Mouse (Mus musculus): ENCODE results near the gene Ccl5. TPM values are rescaled to one million over a fixed set of nuclear protein-coding genes. Genes with fewer than 3 reads are reported as not detected.

The Ccl5 gene
- total RNA-seq, 2 experiments from 2014 or later: not detected

DNA sequence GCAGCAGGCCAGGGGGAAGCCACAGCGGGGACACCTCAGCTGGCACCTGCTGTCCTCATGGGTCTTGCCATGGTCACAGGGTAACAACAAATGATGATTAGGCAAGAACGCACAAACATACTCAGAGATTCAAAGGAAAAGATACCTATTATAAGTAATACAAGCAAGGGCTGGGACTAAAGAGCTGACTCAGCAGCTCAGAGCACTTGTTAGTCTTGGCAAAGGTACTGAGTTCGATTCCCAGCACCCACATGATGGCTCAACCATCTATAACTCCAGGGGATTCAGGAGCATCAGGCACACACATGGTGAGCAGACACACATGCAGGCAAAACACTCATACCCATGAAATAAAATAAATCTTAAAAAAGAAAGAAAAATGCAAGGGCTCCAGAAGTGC is 11.1 kb upstream of the Ccl5 start:
- no peak for DNase-seq (ENCODE audit: low spot score)
- intact Hi-C loops (cut with DNase I): no loop called here

DNA sequence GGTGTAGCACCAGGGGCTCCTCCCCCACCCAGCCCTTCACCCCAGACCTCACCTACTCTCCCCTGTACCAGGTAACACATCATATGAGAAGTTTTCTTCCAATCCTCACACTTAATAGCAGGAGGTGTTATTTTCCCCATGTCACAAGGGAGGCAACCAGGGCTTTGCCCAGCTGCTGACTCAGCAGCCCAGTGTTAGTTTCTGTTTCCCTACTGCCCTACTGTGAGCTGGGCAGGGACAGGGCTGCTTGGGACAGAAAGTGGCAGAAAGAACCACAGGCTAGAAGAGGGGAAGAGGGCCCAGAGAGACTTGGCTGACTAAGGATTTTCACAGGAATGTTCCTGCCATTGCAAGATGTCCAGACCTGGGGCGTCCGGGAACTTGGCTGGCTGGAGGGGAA is 10.6 kb upstream of the Ccl5 start:
- DNase-seq (ENCODE audit: low spot score): no peak
- intact Hi-C loops (cut with DNase I): no loop called here

DNA sequence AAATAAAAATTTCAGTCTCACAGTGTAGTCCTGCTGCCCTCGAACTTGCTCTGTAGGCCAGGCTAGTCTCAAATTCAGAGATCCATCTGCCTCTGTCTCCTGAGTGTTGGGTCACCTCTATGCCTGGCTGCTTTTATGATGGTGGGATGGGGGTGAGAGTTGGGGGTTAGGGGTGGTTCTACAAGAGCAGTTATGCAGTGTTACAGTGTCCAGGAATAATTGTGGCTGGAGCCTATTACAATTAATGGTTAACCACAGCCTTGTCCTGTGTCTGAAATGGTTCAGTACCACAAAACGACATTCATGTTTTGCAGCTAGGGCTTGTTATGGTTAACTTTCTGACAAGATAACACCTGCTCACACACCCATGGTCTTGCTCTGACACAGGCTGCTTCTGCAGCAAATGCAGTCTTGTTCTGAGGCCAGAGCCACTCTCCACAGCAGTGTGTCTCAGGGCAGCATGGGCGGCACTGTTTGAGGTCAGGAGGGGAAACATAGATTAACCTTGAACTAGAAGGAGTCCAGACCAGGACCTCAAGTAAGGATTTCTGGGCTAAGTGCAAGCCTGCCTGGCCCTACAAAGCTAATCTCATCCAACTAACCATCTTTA is 8.5 kb upstream of the Ccl5 start:
- intact Hi-C loops (cut with DNase I): no loop called here
- DNase-seq (ENCODE audit: low spot score): no peak

DNA sequence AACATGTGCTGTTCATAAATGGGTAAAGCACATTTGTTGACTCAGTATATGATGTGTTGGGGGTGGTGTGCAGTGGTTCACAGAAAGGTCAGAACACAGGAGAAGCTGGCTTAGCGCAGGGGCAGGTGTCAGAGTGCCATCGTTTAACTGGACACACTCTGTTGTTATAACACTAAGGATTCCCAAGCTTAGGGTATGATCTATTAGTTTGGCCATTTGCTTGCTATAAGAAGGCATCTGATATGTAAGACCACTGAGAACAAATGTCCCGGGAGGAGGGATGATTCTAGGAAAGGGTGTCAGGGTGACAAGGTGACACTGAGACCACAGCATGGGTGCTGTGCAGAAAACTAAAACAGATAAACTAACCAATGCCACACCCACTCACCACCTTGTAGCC is 6.5 kb upstream of the Ccl5 start:
- DNase-seq (ENCODE audit: low spot score): no peak
- intact Hi-C loops (cut with DNase I): no loop called here

- intact Hi-C loops (cut with DNase I): no loop called here
- peak; percentile 45 for DNase-seq (ENCODE audit: low spot score)
Observed at GRCm38 (mm10) chr11:83534609-83535423, 4.5 kb upstream of the Ccl5 start.

DNA sequence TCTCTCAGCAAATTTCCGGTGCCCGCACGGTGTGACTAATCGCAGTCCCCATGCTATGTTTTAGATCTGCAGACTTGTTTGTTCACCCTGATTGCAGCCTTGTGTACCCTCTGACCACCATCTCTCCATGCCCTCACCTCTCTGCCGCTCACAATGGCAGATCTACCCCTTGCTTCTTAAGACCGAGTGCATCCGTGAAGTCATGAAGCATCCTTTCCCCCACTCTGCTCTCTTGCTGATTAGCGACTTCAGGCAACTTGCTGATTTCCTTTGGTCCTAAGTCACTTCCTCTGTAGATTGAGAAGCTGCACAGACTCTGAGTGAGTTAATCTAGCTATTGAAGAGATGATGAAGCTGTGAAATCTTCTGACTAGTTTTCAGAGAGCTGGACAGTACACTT is 3.8 kb upstream of the Ccl5 start:
- intact Hi-C loops (cut with DNase I): no loop called here
- DNase-seq (ENCODE audit: low spot score): no peak

- no peak for DNase-seq (ENCODE audit: low spot score)
- intact Hi-C loops (cut with DNase I): no loop called here
Observed at GRCm38 (mm10) chr11:83533192-83533591, 2.9 kb upstream of the Ccl5 start.

DNA sequence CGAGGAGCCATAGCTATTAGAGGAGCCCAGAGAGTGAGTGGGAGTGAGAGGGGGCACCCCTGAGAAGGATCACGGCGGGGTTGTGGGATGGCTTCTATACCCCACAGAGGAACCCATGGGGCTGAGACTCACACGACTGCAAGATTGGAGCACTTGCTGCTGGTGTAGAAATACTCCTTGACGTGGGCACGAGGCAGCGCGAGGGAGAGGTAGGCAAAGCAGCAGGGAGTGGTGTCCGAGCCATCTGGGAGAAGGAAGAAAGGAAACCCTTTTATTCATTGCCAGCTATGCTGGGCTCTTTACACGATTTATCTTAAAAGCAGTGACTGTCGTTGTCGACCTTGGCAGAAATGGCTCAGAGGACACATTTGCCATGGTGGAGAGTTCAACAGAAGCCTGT is 1.3 kb downstream of the Ccl5 start:
- DNase-seq (ENCODE audit: low spot score): no peak
- intact Hi-C loops (cut with DNase I): no loop called here

GRCm38 (mm10) chr11:83522075-83522474 is 8.2 kb downstream of the Ccl5 start, which contains the start of gene Heatr9:
Heatr9 (minus strand) TSS chr11:83522175.
- no peak for DNase-seq (ENCODE audit: low spot score)
- intact Hi-C loops (cut with DNase I): no loop called here

GRCm38 (mm10) chr11:83518371-83518770 is 11.9 kb downstream of the Ccl5 start:
- intact Hi-C loops (cut with DNase I): no loop called here
- no peak for DNase-seq (ENCODE audit: low spot score)

DNA sequence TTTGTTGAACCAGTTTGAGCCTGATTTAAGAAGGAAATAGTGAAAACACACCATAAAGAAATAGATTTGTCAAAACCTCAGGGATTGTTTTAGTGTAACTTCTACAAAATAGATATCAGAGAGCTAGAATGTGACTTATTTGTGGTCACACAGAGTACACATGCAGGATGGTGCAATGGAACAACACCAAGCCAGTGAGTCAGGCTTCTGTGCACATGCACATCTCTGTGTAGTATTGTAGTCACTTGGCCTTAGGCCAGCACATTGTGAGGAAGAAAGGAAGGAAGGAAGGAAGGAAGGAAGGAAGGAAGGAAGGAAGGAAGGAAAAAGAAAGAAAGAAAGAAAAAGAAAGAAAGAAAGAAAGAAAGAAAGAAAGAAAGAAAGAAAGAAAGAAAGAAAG is 13.2 kb downstream of the Ccl5 start:
- intact Hi-C loops (cut with DNase I): no loop called here
- DNase-seq (ENCODE audit: low spot score): no peak

- intact Hi-C loops (cut with DNase I): no loop called here
- no peak for DNase-seq (ENCODE audit: low spot score)
Observed at GRCm38 (mm10) chr11:83509521-83509920, 20.8 kb downstream of the Ccl5 start.

DNA sequence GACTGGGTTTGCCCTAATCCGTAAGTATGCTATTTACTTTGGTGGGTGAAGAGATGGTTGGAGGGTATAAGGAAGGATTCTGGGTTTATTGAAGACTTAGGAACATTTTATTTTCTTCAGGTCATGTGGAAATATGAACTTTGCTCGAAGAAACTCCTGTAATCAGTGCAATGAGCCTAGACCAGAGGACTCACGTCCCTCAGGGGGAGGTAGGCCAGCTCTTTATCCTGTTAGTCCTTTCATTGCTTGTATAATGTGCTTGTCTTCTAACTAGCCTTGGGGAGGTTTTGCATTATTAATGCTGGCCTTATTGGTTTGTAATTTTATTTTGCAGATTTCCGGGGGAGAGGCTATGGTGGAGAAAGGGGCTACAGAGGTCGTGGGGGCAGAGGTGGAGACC is 26.0 kb downstream of the Ccl5 start:
- intact Hi-C loops (cut with DNase I): no loop called here
- DNase-seq (ENCODE audit: low spot score): no peak

DNA sequence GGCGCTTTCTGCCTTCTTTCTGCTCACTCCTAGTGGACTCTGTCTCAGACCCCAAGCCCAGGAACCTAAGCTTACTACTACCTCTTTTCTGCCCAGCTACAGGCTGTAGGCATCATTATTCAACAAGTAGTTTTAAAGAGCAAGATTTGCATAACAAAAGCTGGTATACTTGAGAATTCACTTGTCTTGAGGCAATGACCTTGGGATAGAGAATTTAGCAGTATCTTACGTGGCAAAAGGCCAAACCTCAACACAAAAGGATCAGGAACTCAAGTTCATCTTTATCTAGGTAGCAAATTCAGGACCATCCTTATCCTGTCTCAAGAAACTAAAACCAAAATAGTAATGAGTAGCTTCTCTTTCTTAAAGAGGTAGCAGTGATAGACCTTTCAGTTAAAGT is 34.7 kb downstream of the Ccl5 start:
- no peak for DNase-seq (ENCODE audit: low spot score)
- intact Hi-C loops (cut with DNase I): no loop called here

DNA sequence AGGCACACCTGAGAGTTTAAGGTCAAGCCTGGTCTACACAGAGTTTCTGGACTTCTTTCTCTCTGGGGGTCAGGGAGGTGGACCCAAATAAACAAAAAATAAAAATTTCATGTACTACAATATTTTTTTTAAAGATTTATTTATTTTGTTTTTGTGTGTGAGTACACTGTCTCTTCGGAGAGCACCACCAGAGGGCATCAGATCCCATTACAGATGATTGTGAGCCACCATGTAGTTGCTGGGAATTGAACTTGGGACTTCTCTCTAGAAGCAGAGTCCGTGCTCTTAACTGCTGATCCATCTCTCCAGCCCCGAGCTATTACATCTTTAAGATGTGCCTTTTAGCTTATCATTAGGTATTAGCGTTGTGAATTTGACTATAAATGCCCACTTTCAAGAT is 38.8 kb downstream of the Ccl5 start:
- intact Hi-C loops (cut with DNase I): no loop called here
- DNase-seq (ENCODE audit: low spot score): no peak

Other genes with a start within 250 kb of the Ccl5 start
- gene Slfn14, start 243.8 kb downstream of the Ccl5 start, total RNA-seq (2021): under 1 TPM; 0.08 to 0.11 TPM
- 10 to 100 TPM; 41.2 to 48.3 TPM for gene Ap2b1, start 231.5 kb downstream of the Ccl5 start, total RNA-seq (2021)
- 1 to 10 TPM; 5.7 to 6.5 TPM for gene Pex12, start 227.9 kb downstream of the Ccl5 start, total RNA-seq (2021)
- gene Rasl10b, start 121.4 kb downstream of the Ccl5 start, total RNA-seq (2021): 10 to 100 TPM; 49.6 to 60.1 TPM
- gene Gas2l2, start 101.1 kb downstream of the Ccl5 start, total RNA-seq (2021): not detected
- not detected for gene 1700020L24Rik, start 92.8 kb downstream of the Ccl5 start, total RNA-seq (2021)
- 1 to 10 TPM; 4.6 to 5.7 TPM for gene Mmp28, start 67.4 kb downstream of the Ccl5 start, total RNA-seq (2021)
- gene Taf15, start 57.4 kb downstream of the Ccl5 start, total RNA-seq (2021): 10 to 100 TPM; 33.7 to 33.8 TPM
- gene Heatr9, start 8.3 kb downstream of the Ccl5 start, total RNA-seq (2021): not detected
- 10 to 100 TPM in 1 of 2 experiments, 1 to 10 TPM in 1; 7.0 to 11.7 TPM for gene Ccl9, start 48.1 kb upstream of the Ccl5 start, total RNA-seq (2021)
- gene Ccl6, start 62.6 kb upstream of the Ccl5 start, total RNA-seq (2021): 10 to 100 TPM in 1 of 2 experiments, 1 to 10 TPM in 1; 9.9 to 10.4 TPM
- gene Rpl9-ps1, start 115.1 kb upstream of the Ccl5 start, total RNA-seq (2021): not detected
- under 1 TPM in 1 of 2 experiments, not detected in 1; 0.36 TPM for gene Ccl3, start 118.8 kb upstream of the Ccl5 start, total RNA-seq (2021)
- gene Ccl4, start 132.1 kb upstream of the Ccl5 start, total RNA-seq (2021): not detected
- gene Wfdc17, start 173.5 kb upstream of the Ccl5 start, total RNA-seq (2021): 1 to 10 TPM; 2.0 to 2.5 TPM
- gene Wfdc18, start 178.5 kb upstream of the Ccl5 start, total RNA-seq (2021): not detected
- gene Wfdc21, start 216.4 kb upstream of the Ccl5 start, total RNA-seq (2021): not detected
- 1 to 10 TPM; 5.3 to 5.9 TPM for gene Heatr6, start 223.2 kb upstream of the Ccl5 start, total RNA-seq (2021)